Mouse (Mus musculus) bone marrow macrophage, adult 2 months (primary cell): ENCODE measurements around the gene Mas1.

Experiments used
- CTCF ChIP-seq: IDR thresholded peaks from 2 replicates; pipeline ENCODE4 v1.5.1; 2012; ENCODE audit warnings: low read depth, mild to moderate bottlenecking, low read length, moderate library complexity
- POLR2A ChIP-seq: IDR thresholded peaks from 2 replicates; pipeline ENCODE4 v1.6.1; 2012; ENCODE audit warnings: mild to moderate bottlenecking, low read depth, low read length, borderline replicate concordance

DNA sequence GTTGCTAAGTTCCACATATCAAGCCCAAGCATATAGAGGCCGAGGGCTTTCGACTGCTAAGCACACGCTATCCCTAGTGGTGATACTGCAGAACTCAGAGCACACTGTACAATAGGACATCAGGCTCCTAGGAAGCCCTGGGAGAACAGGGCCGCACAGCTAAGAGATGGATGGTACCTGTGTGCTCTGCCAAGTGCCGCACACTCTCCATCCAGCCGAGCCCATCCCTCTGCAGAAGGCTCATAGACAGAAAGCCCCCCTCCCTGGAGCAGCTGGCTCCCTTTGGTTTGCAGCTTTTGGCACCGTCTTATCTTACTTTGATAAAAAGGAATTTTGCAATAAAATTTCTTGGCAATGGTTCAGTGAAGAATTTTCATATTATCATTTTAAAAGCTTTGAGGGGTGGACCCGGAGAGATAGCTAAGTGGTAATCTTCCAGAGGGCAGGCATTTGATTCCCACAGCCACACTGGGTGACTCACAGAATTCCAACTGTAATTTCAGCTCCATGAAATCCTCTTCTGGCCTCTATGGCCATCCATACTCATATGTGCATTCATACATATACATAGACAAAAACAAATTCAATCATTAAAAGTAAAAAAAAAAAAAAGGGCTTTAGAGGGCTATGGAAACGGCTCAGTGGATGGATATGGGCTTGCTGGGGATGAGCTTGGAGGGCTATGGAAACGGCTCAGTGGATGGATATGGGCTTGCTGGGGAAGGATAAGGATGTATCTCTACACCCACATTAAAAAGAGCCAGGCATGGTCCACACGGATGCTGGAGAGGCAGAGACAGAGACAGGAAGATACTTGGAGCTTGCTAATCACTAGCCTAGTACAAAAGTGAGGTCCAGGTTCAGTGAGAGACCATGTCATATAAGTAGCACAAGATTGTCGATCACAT is 68.3 kb downstream of the Mas1 start:
- TF ChIP-seq POLR2A (no peak), CTCF (no peak)
